In the genomic region with DNA sequence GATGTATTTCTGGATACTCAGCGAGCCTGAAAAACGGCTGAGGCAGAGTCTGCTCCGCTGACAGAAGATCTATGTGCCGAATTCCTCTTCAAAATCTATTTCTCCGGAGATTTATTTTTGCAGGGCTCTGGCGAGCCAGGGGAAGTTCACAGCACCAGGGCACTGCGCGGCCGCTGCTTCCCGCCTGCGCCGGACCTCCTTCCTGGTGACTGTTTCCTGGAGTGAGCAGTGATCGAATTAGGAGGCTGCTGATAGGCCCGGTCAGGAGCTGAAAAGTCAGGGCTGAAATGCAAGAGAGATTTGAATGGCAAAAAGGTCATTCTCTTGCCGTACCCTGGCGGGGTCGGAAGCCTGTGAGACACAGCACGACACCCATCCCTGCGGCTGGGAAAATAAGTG, we compare ENCODE assay signal across 8 mouse cellular contexts. TPM values are rescaled to one million over a fixed set of nuclear protein-coding genes. Genes with fewer than 3 reads are reported as not detected.
A peak's percentile ranks its signal among the peaks of the same experiment; 100 is the strongest.
DNase-seq lines count a peak whose midpoint lies in the region; ATAC-seq and TF ChIP-seq lines count a peak whose summit lies in the region.

No protein-coding gene starts in this region.

- peak; percentile 39; the same call in 1 of the 2 replicates for ATAC-seq in hindbrain, postnatal 0 days

- peak overlapping the region; percentile 47 for H3K4me2 ChIP-seq in hindbrain, postnatal 0 days (ENCODE audit: low read depth, low read length)

- H3K4me1 ChIP-seq in lung, adult 2 months (ENCODE audit: control insufficient read depth, insufficient read depth, low read length) = no peaks in the 10 kb centered on the region
- no peaks in the 10 kb centered on the region for H3K4me1 ChIP-seq in embryonic fibroblast, embryonic 13.5 days (ENCODE audit: control insufficient read depth, insufficient read depth, low read length)
- peaks cover 12% of the 10 kb centered on the region; the same call in 1 of the 2 replicates for H3K4me1 ChIP-seq in hindbrain, postnatal 0 days (ENCODE audit: insufficient read depth, low read length)
- H3K4me1 ChIP-seq in thymus, adult 2 months (replicated peaks; ENCODE audit: control insufficient read depth, insufficient read depth, low read length) = no peaks in the 10 kb centered on the region

- no peak for TF ChIP-seq CTCF in lung, adult 2 months (IDR thresholded peaks at IDR 0.05; ENCODE audit: insufficient read depth, low read length)
- TF ChIP-seq CTCF in embryonic fibroblast, embryonic 13.5 days (IDR thresholded peaks at IDR 0.05; ENCODE audit: borderline replicate concordance, insufficient read depth, low read length) = no peak
- no peak for TF ChIP-seq CTCF in hindbrain, postnatal 0 days (IDR thresholded peaks at IDR 0.05; ENCODE audit: low read depth)
- TF ChIP-seq CTCF in thymus, adult 2 months (IDR thresholded peaks at IDR 0.05; ENCODE audit: borderline replicate concordance, control insufficient read depth, extremely low read depth, insufficient read depth, low read length, poor library complexity) = no peak

- H3K36me3 ChIP-seq in hindbrain, postnatal 0 days (ENCODE audit: insufficient read depth, low read length) = no peaks in the 10 kb centered on the region
- H3K36me3 ChIP-seq in thymus, adult 2 months (ENCODE audit: control insufficient read depth, insufficient read depth, low read length) = no peaks in the 10 kb centered on the region

- H3K27ac ChIP-seq in embryonic fibroblast, embryonic 13.5 days (ENCODE audit: insufficient read depth, low read length) = no peak overlapping the region
- peak overlapping the region; percentile 80 for H3K27ac ChIP-seq in hindbrain, postnatal 0 days
- H3K27ac ChIP-seq in thymus, adult 2 months (ENCODE audit: control insufficient read depth, insufficient read depth, low read length) = no peak overlapping the region; the same call in 1 of the 2 replicates

- no peak for DNase-seq in lung, adult 2 months
- DNase-seq in lung, postnatal 14 days = no peak
- DNase-seq in hindbrain, postnatal 0 days (ENCODE audit: low spot score) = peak; percentile 38
- peak; percentile 70 for DNase-seq in mesoderm, embryonic 11.5 days (ENCODE audit: low read depth, low spot score)
- DNase-seq in right cerebral cortex, postnatal 4 days = no peak
- no peak for DNase-seq in thymus, adult 2 months
- DNase-seq in left cerebral cortex, adult 18-20 months (ENCODE audit: low spot score in 2 of 2) = no peak

- TF ChIP-seq POLR2A in lung, adult 2 months (IDR thresholded peaks at IDR 0.05; ENCODE audit: borderline replicate concordance, extremely low read depth, low read depth, low read length) = no peak
- TF ChIP-seq POLR2A in embryonic fibroblast, embryonic 13.5 days (IDR thresholded peaks at IDR 0.05; ENCODE audit: low read depth, low read length) = no peak
- no peak for TF ChIP-seq POLR2A in thymus, adult 2 months (IDR thresholded peaks at IDR 0.05; ENCODE audit: control insufficient read depth, extremely low read depth, insufficient read depth, low read length, poor library complexity)

- 8% methylated on average over 19 of the region's 19 CpGs for whole genome bisulfite sequencing in lung, adult 2 months
- 2% methylated on average over 19 of the region's 19 CpGs for WGBS in hindbrain, postnatal 0 days
- 10% methylated on average over 19 of the region's 19 CpGs for WGBS in thymus, adult 2 months

- peak overlapping the region; percentile 39 for H3K9ac ChIP-seq in hindbrain, postnatal 0 days (replicated peaks; ENCODE audit: low read length)

- no peaks in the 10 kb centered on the region for H3K27me3 ChIP-seq in hindbrain, postnatal 0 days (ENCODE audit: insufficient read depth, low read length)
- H3K27me3 ChIP-seq in thymus, adult 2 months (ENCODE audit: control insufficient read depth, insufficient read depth, low read length) = no peaks in the 10 kb centered on the region; the same call in 1 of the 2 replicates

- no peaks in the 10 kb centered on the region for H3K9me3 ChIP-seq in hindbrain, postnatal 0 days (ENCODE audit: low read length)

- peak overlapping the region; percentile 48 for H3K4me3 ChIP-seq in lung, adult 2 months (replicated peaks; ENCODE audit: extremely low read depth, low read depth, low read length)
- H3K4me3 ChIP-seq in embryonic fibroblast, embryonic 13.5 days (ENCODE audit: insufficient read depth, low read length) = peak overlapping the region; percentile 14; the same call in 1 of the 2 replicates
- H3K4me3 ChIP-seq in hindbrain, postnatal 0 days (ENCODE audit: low read length) = peak overlapping the region; percentile 16; the same call in 1 of the 2 replicates
- H3K4me3 ChIP-seq in thymus, adult 2 months (ENCODE audit: control insufficient read depth, insufficient read depth, low read length) = no peak overlapping the region

RNA-seq across cellular contexts. Expression of a gene that starts 9.5 kb away (rescaled TPM):
- not detected in 2 replicates for polyA plus RNA-seq in lung, adult 2 months (2012; rRNA removed)
- polyA plus RNA-seq in embryonic fibroblast, embryonic 13.5 days (2011; ENCODE audit: insufficient read length, low read depth, missing spikeins) = not detected in 2 replicates
- 0.07 TPM in 1 of 2 replicates, not detected in the other for total RNA-seq in hindbrain, postnatal 0 days (2014; rRNA removed)
- not detected in 2 replicates for polyA plus RNA-seq in hindbrain, postnatal 0 days (2015; fragmentation: Nextera tagmentation; extraction: Ambion mirVana)
- polyA plus RNA-seq in thymus, adult 2 months (2012; rRNA removed) = 0.07 TPM in 1 of 2 replicates, not detected in the other
- not detected for total RNA-seq in left cerebral cortex, adult 18-20 months (2021)

RNA-seq across cellular contexts. Expression of a gene that starts 46.4 kb away (rescaled TPM):
- polyA plus RNA-seq in lung, adult 2 months (2012; rRNA removed) = 8.4 and 10.0 TPM in 2 replicates
- 13.8 and 16.8 TPM in 2 replicates for polyA plus RNA-seq in embryonic fibroblast, embryonic 13.5 days (2011; ENCODE audit: insufficient read length, low read depth, missing spikeins)
- total RNA-seq in hindbrain, postnatal 0 days (2014; rRNA removed) = 12.6 and 16.4 TPM in 2 replicates
- polyA plus RNA-seq in hindbrain, postnatal 0 days (2015; fragmentation: Nextera tagmentation; extraction: Ambion mirVana) = 11.8 and 12.3 TPM in 2 replicates
- 19.9 and 22.7 TPM in 2 replicates for polyA plus RNA-seq in thymus, adult 2 months (2012; rRNA removed)
- 10 to 100 TPM; 11.2 to 12.0 TPM for total RNA-seq in left cerebral cortex, adult 18-20 months (2021)

RNA-seq across cellular contexts. Expression of a gene that starts 56.4 kb away (rescaled TPM):
- polyA plus RNA-seq in lung, adult 2 months (2012; rRNA removed) = 15.4 and 16.2 TPM in 2 replicates
- 43.1 and 48.8 TPM in 2 replicates for polyA plus RNA-seq in embryonic fibroblast, embryonic 13.5 days (2011; ENCODE audit: insufficient read length, low read depth, missing spikeins)
- total RNA-seq in hindbrain, postnatal 0 days (2014; rRNA removed) = 20.0 and 43.1 TPM in 2 replicates
- polyA plus RNA-seq in hindbrain, postnatal 0 days (2015; fragmentation: Nextera tagmentation; extraction: Ambion mirVana) = 45.7 and 47.3 TPM in 2 replicates
- polyA plus RNA-seq in thymus, adult 2 months (2012; rRNA removed) = 25.9 and 28.7 TPM in 2 replicates
- total RNA-seq in left cerebral cortex, adult 18-20 months (2021) = 10 to 100 TPM; 39.4 to 40.4 TPM

Comparison
In these comparisons a context has a peak if more than half of its experiments do, and no peak if none do; other contexts are left out.
1. DNase-seq: peak in hindbrain, postnatal 0 days (single experiment) and mesoderm, embryonic 11.5 days (single experiment); none in lung, adult 2 months (single experiment), lung, postnatal 14 days (single experiment), right cerebral cortex, postnatal 4 days (single experiment), thymus, adult 2 months (single experiment) and left cerebral cortex, adult 18-20 months (0 of 2).